Mouse (Mus musculus) right cerebral cortex, adult 2 months (tissue): Measurements from ENCODE around the gene Crybg1.
"Not testable (repeated sequence)": the region's sequence is repeated elsewhere in the genome, so short reads cannot be mapped to it uniquely, and the experiment has no call there.

Source experiments
- DNase-seq, 2 experiments: peaks; one replicate each; pipeline ENCODE4 v3.0.0; 2021 to 2022; ENCODE audit warnings: low spot score in 2 of 2

The Crybg1 gene

DNA sequence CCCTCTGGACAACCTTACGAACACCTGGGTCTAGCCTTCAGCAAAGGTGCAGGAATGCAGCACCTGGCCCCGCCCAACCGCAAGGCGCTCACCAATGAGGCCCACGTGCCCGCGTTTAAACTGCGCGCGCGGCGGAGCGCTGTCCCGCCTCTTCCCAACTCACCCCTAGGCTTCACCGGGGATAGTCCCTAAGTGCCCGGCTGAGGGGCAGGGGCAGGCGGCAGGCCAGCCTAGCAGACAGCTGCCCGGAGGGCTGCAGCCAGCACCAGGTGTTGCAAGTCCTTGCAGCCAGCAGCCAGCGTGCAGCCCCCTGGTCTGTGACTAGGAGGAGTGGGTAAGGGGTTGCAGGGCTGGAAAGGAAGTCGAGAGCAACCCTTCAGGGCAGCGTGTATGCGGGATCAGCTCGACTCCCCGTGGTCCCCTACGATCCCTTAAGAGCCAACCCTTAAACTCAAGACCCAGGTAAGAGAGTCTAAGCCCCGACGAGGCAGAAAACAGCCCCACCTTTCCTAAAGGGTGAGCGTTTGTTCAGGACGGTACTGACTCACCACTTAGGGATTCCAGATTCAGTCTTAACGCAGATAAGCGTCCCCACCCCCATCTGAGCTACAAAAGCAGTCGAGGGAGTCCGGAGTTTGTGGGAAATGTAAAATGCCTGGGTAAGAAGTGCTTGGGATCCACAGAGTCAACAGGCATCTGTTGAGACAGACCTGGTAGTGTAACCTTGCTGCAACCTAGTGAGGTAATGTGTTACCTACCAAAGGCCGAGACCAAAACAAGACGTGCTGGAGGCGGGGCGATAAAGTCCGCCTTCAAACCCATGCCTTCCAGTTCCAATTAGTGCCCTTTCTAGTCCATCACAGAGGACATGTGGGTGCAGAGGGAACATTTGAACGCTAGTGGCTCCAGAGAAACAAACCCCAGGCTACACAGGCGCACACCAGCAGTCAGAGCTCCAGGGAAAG, 142.7 kb downstream of the Crybg1 start:
- no peak for DNase-seq

DNA sequence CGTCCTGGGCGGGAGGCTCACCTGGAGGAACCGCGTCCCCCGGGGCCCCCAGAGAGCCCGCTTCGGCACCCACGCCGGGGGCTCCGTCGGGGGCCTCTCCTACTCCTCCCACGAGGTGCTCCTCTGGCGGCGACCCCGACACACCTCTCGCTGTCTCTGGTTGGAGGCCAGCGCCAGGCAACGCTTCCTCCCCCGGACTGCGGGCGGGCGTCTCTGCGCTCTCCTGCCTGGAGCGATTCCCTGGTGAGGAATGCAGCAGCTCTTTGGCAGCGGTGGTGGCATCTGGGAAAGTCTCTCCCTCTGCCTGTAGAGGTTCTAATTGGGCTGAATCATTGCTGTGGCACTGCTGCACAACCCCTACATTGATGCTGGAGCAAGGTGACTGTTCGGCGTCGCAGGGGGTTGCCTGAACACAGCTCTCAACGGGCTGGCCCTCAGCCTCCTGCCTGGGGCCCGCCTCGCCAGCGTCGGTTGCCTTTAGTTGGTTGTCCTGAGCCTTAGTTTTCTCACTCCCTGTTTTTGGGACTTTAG, 144.4 kb downstream of the Crybg1 start:
- peak in 1 of 2 experiments; percentile 9 for DNase-seq

DNA sequence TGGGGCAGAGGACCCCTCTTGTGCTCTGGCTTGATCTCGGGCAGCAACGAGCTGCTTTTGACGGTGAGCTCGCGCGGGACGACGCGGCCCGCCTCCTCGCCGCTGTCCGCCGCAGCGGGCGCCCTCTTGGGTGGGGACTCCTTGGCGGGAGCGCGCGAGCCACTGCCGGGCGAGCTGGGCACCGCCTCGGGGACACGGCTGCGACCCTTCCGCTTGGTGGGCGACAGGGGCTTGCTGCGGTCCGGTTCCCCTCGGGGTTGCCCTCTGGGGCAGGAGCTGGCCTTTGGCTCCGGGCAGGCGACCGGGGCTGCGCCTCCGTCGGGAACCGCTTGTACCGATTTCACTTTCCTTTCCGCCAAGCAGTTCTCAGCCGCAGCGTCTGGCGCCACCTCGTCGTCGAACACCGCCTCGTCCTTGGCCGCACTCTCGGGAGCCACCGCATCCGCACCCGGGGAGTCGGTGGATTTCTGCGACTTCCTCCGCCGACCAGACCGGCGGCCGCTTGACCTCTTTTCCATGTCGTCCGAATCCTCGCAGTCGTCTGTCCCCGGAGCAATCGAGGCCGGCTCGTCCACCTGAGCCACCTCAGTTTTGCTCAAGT, 145.0 kb downstream of the Crybg1 start:
- DNase-seq = peak in 1 of 2 experiments; percentile 18

DNA sequence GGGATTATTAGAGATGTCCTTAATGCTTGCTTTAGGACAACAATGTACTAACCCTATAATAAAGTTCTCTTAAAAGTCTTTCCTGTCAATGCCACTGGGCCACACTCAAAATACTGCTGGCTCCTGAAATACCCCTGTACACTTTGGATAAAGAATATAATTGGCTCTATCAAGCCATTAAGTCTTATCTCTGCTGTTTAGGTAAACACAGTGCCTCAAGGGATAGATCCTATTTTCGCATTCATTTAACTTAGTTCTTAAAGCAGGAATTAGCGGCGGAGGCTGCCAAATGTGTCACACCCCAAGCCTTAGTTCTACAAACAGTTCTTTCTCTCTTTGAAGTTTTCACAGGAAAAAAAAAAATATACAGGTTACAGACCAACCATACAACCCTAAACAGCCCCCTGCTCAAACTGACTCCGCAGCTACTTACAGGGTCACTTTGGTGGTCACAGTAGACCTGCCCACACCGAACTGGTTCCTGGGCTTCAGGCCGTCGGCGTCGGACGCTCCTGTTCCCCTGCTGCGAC, 145.6 kb downstream of the Crybg1 start:
- no peak for DNase-seq

DNA sequence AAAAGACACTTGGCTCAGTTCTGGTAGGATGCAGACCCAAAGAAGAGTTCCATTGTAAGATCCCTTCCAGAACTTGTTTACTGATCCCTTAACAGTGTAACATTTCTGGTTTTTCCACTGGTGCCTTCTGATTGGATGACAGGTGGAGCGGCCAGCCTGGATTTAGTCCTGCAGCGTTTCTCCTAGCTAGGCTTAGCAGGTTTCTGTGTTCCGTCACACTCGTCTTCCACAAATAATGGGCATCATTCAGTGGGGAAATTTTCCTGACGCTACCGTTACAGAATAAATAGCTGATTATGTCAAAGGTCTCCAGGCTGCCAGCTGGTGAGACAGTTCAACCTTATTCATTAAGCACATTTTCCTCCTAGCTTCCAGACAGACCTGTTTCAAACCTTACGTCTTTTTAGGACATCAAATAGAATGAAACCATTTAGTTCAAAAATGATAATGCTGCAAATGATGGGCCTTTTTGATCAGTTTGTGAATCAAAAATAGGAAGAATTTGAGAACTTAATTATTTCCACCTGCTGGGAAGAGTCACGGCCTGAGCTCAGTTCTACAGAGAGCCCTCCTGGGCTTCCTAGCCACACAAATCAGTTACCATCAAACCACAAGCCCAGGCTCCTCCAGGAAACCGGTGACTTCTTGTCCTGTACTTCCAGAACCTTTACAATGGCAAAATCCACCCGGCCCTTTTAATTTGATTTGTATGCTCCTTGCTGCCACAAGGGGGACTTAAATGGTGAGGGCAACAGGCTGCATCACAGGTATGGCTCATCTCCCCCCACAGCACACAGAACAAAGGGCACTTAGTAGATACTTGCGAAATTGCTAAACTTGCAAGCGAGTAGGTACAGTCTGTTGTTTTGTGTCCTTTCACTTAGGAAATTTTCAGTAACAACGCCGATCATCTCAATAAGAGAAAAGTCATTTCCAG, 146.4 kb downstream of the Crybg1 start:
- no peak for DNase-seq

DNA sequence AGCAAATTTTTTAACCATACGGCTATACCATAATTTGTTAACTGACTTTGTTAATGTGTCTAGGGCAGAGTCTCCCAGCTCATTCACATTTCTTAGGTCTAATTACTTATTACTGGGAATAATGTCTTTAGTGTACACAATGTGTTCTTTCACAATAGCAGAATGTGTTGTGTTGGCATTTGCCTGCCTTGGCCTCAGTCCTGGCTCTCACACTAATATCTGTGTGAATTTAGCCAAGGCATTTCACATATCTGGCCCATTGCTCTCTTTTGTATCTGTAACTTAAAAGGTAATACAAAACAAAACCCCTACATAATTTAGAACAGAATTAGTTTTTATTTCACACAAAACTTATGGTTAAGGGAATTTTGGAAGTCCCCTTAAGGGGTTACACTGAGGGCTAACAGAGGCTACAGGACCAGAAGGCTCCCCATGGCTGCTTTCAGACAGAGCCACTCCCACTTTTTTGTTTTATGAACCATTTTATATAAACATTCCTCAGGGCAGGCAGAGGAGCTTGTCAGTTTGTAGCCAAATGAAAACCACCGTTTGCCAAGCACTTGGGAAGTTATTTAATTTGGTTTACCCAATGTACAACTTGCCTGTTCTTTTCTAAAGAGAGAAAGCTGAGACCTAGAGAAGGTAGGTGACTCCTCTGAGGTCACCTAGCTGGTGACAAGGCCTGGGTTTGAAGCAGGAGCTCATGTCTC, 148.3 kb downstream of the Crybg1 start:
- DNase-seq = no peak

DNA sequence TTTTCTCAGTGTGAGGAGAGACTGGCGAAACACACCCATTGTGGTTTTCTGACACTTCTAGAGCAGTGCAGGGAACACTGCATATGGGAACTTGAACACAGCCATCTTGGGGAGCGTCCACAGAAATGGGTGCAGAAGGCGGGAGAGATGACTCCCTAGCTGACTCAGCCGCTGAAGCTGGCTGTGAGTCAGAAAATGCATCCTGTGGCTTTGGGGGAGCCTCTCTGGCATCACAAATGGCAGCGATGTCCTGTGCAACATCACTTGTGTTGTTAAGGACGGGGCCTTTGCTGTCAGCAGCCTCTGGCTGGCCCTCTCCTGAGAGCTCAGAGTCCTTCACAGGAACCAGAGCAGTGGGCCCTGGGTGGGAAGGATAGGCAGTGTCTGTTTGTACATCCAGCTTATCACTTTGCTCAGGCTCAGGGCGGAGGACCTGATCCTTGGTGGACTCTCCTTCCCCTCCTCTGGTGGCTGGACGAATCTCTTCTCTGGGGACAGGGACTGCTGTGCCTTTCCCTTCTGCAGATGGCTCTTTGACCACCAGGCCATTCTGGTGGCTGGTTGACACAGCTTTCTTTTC, 150.1 kb downstream of the Crybg1 start:
- no peak for DNase-seq

DNA sequence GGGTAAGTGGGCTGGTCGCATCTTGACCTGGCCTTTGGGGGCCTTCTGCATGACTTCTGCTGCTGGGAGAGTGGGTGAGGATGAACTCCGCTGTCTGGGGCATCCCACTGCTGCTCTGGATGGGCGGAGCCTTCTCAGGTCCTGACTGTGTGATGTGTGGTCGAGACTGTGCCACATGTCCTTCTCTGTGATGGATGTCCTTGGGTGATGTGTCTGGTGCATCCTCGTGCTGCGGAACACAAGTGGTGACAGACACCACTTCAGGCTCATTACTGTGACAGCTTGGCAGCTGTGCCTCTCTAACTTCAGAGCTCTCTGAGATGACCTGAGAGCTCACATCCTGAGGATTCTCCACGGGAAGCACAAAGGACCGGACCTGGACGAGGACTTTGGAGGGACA, 150.6 kb downstream of the Crybg1 start:
- no peak for DNase-seq

DNA sequence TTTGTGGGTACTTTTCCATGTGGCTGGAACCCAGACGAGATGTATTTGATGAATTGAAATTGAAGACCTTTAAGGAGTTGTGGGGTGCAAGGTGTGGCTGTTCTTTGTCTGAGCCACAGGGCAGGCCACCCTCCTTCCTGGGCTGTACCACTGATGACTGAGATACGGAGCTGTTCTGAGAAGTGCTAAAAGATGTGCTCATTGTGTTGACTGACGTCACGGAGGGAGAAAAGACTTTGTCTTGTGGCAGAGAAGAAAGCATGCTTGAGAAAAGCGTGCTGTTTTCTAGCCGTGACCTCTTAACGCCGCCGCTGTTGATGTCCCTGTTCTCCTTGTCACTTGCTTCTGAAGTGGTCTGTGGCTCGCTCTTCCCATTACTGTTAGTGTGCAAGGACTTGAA, 151.4 kb downstream of the Crybg1 start:
- DNase-seq = no peak

DNA sequence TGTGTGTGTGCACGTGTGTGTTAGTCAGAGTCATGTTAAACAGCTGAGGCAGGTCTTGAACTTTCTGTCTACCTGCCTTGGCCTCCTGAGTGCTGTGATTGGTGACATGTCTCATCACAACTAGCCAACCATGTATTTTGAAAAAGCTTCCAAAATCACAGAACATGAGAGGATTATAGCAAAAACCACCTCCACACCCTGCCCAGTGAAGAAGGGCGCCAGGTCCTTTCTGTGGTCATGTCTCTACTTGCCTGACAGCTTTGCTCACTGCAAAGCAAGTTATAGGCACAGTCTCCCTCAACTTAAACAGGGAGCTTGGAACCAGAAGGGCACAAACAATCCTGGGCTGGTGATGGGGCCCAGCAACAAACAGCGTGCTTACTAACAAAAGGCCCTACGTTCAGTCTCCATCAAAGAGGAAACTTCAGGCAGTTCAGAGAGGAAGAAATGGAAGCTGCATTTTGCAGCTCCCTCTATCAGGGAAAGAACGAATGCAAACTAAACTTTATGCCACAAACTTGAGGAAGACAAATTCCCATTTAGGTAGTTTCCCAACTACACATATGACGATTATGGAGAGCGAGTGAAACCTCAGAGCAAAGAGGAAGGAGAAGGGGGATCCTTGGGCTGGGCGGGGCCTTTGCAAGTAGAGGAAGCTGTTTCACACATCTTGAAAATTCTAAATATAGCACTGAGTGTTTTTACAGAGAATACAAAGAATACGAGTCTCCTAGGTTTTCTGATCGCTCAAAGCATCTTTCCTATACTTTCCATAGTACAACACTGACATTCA, 152.6 kb downstream of the Crybg1 start:
- no peak for DNase-seq

DNA sequence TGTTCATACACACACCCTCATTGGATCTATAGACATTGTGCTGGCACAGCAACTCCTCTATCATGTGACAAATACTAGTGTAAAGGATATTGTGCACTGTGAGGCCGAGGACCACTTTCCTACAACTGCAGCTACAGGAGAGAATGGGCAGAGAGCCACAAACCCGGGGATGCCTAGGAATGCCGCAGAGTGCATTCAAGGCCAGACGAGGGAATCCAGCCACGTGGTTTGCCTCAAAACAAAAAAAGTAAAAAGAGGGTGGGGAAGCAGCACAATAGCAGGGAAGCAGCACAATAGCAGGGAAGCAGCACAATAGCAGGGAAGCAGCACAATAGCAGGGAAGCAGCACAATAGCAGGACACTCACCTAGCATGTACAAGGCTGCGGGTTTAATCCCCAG, 155.5 kb downstream of the Crybg1 start:
- no peak for DNase-seq

DNA sequence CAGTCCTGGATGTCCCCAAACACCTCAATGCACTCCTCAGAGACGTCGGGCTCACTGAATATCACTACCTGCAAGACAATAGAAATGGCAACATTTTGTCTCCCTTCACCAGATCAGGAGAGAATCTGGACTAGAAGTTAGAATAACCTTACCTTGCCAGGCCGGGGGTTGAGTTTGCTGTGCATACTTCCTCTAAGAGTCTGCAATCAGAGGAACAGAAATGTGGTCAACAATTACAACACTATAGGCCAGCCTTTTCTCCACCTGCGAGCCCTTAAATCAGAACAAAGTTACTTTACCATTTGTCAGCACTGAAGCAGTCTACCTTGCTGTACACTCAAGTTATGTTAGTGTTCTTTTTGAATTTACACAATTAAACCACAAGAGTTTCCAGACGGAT, 156.1 kb downstream of the Crybg1 start:
- DNase-seq = no peak

DNA sequence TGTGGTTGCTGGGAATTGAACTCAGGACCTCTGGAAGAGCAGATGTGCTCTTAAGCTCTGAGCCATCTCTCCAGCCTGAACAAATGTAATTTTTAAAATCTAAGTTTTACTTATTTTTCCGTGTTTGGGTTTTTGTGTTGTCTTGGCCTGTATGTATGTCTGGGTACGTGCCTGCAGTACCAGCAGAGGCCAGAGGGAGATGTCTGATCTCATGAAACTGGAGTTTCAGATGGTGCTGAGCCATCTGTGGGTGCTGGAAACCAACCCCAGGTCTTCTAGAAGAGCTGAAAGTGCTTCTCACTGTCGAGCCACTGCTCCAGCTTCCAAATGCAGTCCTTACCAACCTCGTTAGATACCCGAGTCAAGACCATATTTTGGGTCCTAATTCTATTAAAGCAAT, 157.4 kb downstream of the Crybg1 start:
- DNase-seq = no peak

DNA sequence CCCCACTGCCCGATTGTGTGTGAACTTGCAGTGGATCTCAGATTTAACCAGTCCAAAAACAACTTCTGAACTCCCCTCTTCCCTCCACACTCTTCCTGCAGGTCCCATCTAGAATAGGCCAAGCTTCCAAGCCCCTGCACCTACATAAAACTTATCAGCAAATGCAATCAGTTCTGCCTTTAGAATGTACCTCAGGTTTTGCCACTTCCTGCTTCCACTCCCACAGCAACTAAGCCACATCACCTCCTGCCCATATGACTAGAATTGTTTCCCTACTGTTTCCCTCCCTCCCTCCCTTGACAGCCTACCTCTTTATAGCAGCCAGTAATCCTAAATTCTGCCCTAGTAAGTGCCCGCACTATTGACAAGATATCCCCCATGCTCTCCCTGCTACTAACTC, 164.8 kb downstream of the Crybg1 start:
- DNase-seq = no peak

DNA sequence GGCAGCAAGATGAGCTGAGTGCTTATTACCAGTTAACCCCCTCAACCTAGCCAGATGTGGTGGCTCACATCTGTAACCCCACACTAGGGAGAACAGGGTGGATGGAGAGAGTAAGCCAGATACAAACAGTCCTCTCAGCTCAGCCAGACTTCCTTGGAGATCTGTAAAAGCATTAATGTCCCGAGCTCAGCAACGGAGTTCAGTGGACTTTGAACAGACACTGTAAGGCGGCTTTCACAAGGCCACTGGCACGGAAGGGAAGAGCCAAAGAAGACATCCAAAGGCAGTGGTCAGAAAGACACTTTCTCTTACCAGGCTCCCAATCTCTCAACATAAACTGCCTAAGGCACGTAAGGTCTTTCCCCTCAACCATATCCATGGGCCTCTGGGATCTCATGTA, 165.4 kb downstream of the Crybg1 start:
- no peak for DNase-seq

DNA sequence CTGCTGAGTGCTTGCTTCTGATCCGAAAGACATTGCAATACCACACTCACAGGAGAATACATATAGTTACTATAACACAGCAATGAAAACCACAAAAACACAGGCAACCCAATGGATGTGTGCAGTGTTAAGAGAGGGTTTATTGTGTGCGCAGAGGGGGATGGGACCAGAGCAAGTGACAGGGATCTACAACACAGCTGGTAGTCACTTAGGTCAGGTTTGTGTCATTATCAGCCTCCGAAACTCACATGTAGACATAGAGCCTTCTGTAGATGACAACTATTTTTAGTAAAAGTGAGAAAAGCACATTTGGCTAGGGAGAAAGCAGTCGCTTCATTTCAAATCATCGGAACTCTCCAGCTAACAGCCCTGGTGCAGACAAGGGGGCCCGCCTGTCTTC, 166.2 kb downstream of the Crybg1 start:
- DNase-seq = no peak

DNA sequence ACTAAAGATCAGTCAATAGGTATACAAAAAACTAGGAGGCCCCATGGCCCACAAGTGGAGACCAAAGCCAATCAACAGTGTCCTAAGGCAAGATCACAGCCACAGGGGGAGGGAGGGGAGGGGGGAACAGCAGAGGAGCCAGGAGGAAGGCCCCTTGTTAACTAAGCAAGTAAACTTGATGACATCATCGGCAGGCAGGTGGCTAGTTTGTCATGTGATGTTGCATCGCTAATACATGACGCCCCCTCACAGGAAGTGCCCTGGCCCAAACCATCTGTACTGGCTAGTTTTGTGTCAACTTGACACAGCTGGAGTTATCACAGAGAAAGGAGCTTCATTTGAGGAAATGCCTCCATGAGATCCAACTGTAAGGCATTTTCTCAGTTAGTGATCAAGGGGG, 167.9 kb downstream of the Crybg1 start:
- DNase-seq = not testable (repeated sequence)

DNA sequence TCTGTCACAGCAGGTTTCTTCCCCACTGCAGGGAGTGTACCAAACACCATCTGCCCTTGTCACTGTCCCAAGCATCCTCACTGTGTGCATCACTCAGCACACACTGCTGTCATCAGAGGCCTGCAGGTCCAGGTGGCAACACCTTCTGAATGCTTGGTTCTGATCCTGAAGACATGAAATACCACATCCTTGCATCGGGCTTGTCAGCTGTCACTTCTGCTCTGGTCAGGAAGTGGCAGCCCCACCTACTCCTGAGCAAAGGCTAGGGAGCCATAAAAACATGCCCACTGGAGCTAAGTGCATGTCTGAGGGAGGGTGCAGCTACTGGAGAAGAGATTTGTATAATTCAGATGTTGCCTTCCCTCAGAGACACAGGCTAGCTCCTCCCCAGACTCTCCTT, 168.6 kb downstream of the Crybg1 start:
- no peak for DNase-seq

DNA sequence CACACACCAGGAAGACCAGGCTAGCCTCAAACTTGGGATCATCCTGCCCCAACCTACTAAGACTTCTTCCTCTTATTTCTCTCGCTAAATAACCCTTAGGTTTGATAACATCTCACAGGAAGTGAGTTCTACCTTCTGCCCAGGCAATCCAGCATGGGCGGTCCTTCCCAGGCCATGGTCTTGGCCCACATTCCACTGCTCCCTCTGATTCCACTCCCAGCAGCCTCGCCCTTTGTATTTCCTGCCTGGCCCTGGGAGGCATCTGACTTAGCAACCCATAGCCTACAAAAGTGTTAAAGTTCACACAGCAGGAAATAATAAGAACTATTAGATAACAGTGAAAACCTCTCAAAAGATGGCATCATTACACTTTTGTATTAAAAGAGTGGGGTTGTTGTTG, 171.3 kb downstream of the Crybg1 start:
- no peak for DNase-seq

DNA sequence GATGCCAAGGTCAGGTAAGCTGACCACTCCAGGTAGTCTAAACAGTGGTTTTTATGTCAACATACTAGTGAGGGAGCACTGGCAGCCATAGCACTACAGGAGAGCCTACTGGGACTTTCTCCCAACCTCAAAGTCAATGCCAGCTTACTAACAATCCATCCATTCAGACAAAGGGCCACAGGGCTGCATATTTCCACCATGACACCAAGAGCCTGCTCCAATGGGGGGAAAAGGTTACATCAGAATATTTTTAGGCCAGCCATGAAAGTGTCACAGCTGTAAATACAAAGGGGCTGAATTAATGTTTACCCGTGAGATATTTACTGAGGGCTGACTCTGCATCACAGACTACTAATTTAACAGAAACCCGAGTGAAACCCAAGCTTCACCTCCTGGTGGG, 175.4 kb downstream of the Crybg1 start:
- no peak for DNase-seq
